Comparison of ENCODE assay signal across 12 mouse cellular contexts in genomic region chr10:93374690-93374994, GRCm38 (mm10).
DNase-seq lines count a peak whose midpoint lies in the region; ATAC-seq and TF ChIP-seq lines count a peak whose summit lies in the region.
"Had no signal": no experiment of that assay in that cellular context is flagged by ENCODE, and none has a peak within 500 bp of the region (broad histone marks: within the 10 kb centered on the region; RNA-seq: fewer than 3 reads in every experiment).

No protein-coding gene starts in this region.

- no peak for TF ChIP-seq POLR2A in brain, embryonic 14.5 days (IDR thresholded peaks at IDR 0.05; ENCODE audit: borderline replicate concordance, extremely low read depth, insufficient read depth, insufficient read length, poor library complexity, severe bottlenecking)

- no peaks in the 10 kb centered on the region for H3K27me3 ChIP-seq in heart, embryonic 13.5 days (replicated peaks)
- no peaks in the 10 kb centered on the region for H3K27me3 ChIP-seq in kidney, embryonic 16.5 days (ENCODE audit: insufficient read depth, low read length)
- no peaks in the 10 kb centered on the region for H3K27me3 ChIP-seq in kidney, embryonic 14.5 days (ENCODE audit: control insufficient read depth, insufficient read depth, low read length)
- no peaks in the 10 kb centered on the region for H3K27me3 ChIP-seq in forebrain, embryonic 10.5 days (ENCODE audit: poor library complexity, severe bottlenecking)
- H3K27me3 ChIP-seq: limb, embryonic 15.5 days; neural tube, embryonic 13.5 days; stomach, embryonic 15.5 days had no signal

- WGBS in heart, embryonic 13.5 days, result 85% methylated on average over 2 of the region's 2 CpGs
- WGBS in kidney, embryonic 16.5 days, result 72% methylated on average over 2 of the region's 2 CpGs
- WGBS in kidney, embryonic 14.5 days, result 86% methylated on average over 2 of the region's 2 CpGs
- 80% methylated on average over 2 of the region's 2 CpGs for WGBS in forebrain, embryonic 10.5 days

- no peak for ATAC-seq in heart, embryonic 13.5 days (ENCODE audit: extremely low read depth, insufficient number of reproducible peaks, low FRiP score, low TSS enrichment)
- ATAC-seq in kidney, embryonic 16.5 days (ENCODE audit: low FRiP score, low TSS enrichment), result no peak
- ATAC-seq in kidney, embryonic 14.5 days (ENCODE audit: low FRiP score, low TSS enrichment), result no peak
- no peak for ATAC-seq in granulocyte monocyte progenitor cell, adult 5-6 weeks (replicated peaks; ENCODE audit: poor library complexity, severe bottlenecking)

- TF ChIP-seq CTCF in brain, embryonic 14.5 days (IDR thresholded peaks at IDR 0.05; ENCODE audit: borderline replicate concordance, extremely low read depth, insufficient read depth, insufficient read length), result no peak

- no peaks in the 10 kb centered on the region for H3K9me3 ChIP-seq in heart, embryonic 13.5 days
- no peaks in the 10 kb centered on the region for H3K9me3 ChIP-seq in kidney, embryonic 16.5 days (ENCODE audit: low read length)
- H3K9me3 ChIP-seq in kidney, embryonic 14.5 days (ENCODE audit: control insufficient read depth, low read length), result no peaks in the 10 kb centered on the region
- no peaks in the 10 kb centered on the region for H3K9me3 ChIP-seq in forebrain, embryonic 10.5 days
- H3K9me3 ChIP-seq: limb, embryonic 15.5 days; neural tube, embryonic 13.5 days; stomach, embryonic 15.5 days had no signal

- no peak for DNase-seq in heart, postnatal 36 days
- peak; percentile 82 for DNase-seq in brain, embryonic 14.5 days (ENCODE audit: low read depth)
- no peak for DNase-seq in forebrain, embryonic 10.5 days (ENCODE audit: extremely low spot score, low spot score)
- DNase-seq: cerebellum, adult 11 months had no signal

- H3K27ac ChIP-seq in heart, embryonic 13.5 days (replicated peaks), result 0 out of 2 replicates have a peak overlapping the region, but pooled peaks have one; percentile 61
- H3K27ac ChIP-seq in kidney, embryonic 16.5 days (ENCODE audit: low read length), result peak overlapping the region; percentile 71; the same call in 1 of the 2 replicates
- H3K27ac ChIP-seq in kidney, embryonic 14.5 days (ENCODE audit: low read depth, low read length), result no peak overlapping the region
- H3K27ac ChIP-seq in forebrain, embryonic 10.5 days, result peak overlapping the region; percentile 79
- H3K27ac ChIP-seq: hindbrain, embryonic 14.5 days; limb, embryonic 15.5 days; neural tube, embryonic 13.5 days had no signal

- intact Hi-C loops in heart, postnatal 36 days (cut with DNase I), result no loop called here

- no peak overlapping the region for H3K9ac ChIP-seq in heart, embryonic 13.5 days
- H3K9ac ChIP-seq in kidney, embryonic 16.5 days (replicated peaks; ENCODE audit: low read length), result no peak overlapping the region
- H3K9ac ChIP-seq in kidney, embryonic 14.5 days (ENCODE audit: low read depth, low read length), result no peak overlapping the region
- H3K9ac ChIP-seq: hindbrain, embryonic 14.5 days; limb, embryonic 15.5 days; neural tube, embryonic 13.5 days; stomach, embryonic 15.5 days had no signal

- H3K4me2 ChIP-seq in heart, embryonic 13.5 days, result no peak overlapping the region
- H3K4me2 ChIP-seq in kidney, embryonic 16.5 days (replicated peaks; ENCODE audit: low read depth, low read length), result no peak overlapping the region
- no peak overlapping the region for H3K4me2 ChIP-seq in kidney, embryonic 14.5 days (replicated peaks; ENCODE audit: low read depth, low read length)
- H3K4me2 ChIP-seq: hindbrain, embryonic 14.5 days; limb, embryonic 15.5 days; neural tube, embryonic 13.5 days; stomach, embryonic 15.5 days had no signal

- H3K4me1 ChIP-seq in heart, embryonic 13.5 days, result peaks cover 12% of the 10 kb centered on the region
- H3K4me1 ChIP-seq in kidney, embryonic 16.5 days (ENCODE audit: insufficient read depth, low read length), result 0 out of 2 replicates have a peak, but pooled peaks cover 2% of the 10 kb centered on the region
- no peaks in the 10 kb centered on the region for H3K4me1 ChIP-seq in kidney, embryonic 14.5 days (ENCODE audit: control insufficient read depth, insufficient read depth, low read length)
- H3K4me1 ChIP-seq in forebrain, embryonic 10.5 days, result peaks cover 26% of the 10 kb centered on the region
- H3K4me1 ChIP-seq: limb, embryonic 15.5 days had no signal

- H3K36me3 ChIP-seq in heart, embryonic 13.5 days, result no peaks in the 10 kb centered on the region
- H3K36me3 ChIP-seq in kidney, embryonic 16.5 days (ENCODE audit: insufficient read depth, low read length), result no peaks in the 10 kb centered on the region
- no peaks in the 10 kb centered on the region for H3K36me3 ChIP-seq in kidney, embryonic 14.5 days (ENCODE audit: control insufficient read depth, insufficient read depth, low read length)
- no peaks in the 10 kb centered on the region for H3K36me3 ChIP-seq in forebrain, embryonic 10.5 days (replicated peaks)
- H3K36me3 ChIP-seq: limb, embryonic 15.5 days; neural tube, embryonic 13.5 days; stomach, embryonic 15.5 days had no signal

- H3K4me3 ChIP-seq in heart, embryonic 13.5 days, result no peak overlapping the region
- no peak overlapping the region for H3K4me3 ChIP-seq in kidney, embryonic 16.5 days (ENCODE audit: low read length)
- H3K4me3 ChIP-seq in kidney, embryonic 14.5 days (ENCODE audit: low read length), result no peak overlapping the region
- no peak overlapping the region for H3K4me3 ChIP-seq in forebrain, embryonic 10.5 days
- H3K4me3 ChIP-seq: limb, embryonic 15.5 days; neural tube, embryonic 13.5 days; stomach, embryonic 15.5 days had no signal
